Mouse (Mus musculus) ES-E14 (cell line): ENCODE data around the gene Sh3bp5l. TPM values are rescaled to one million over a fixed set of nuclear protein-coding genes. Genes with fewer than 3 reads are reported as not detected.

Experiments used
- DNase-seq: peaks from one replicate; pipeline ENCODE4 v3.0.0-alpha.2; 2013; ENCODE audit warnings: low read depth, low spot score
- H3K27ac ChIP-seq: 2 replicates; pipeline ENCODE4 v1.5.1; 2012; ENCODE audit warnings: low read depth, mild to moderate bottlenecking, low read length, moderate library complexity, mixed read lengths; ENCODE audit not compliant: poor library complexity, insufficient read depth, severe bottlenecking
- H3K36me3 ChIP-seq: 2 replicates; pipeline ENCODE4 v1.6.1; 2012; ENCODE audit warnings: mild to moderate bottlenecking, low read length, moderate library complexity, mixed read lengths; ENCODE audit not compliant: control insufficient read depth, poor library complexity, insufficient read depth, severe bottlenecking
- H3K4me1 ChIP-seq, 2 experiments: fragments of 150-350 bp in 1 of 2; sonication (generic) in 1 of 2; 2 replicates each; pipeline ENCODE4 v1.6.1; 2012; ENCODE audit warnings: low read length in 2 of 2, mild to moderate bottlenecking in 1 of 2, mixed read lengths in 1 of 2; ENCODE audit not compliant: control insufficient read depth in 2 of 2, insufficient read depth in 2 of 2, poor library complexity in 1 of 2
- H3K4me3 ChIP-seq, 2 experiments: fragments of 150-350 bp in 1 of 2; sonication (generic) in 1 of 2; 2 replicates each; pipeline ENCODE4 v1.5.1; 2012; ENCODE audit warnings: low read length in 2 of 2, low read depth in 1 of 2, mild to moderate bottlenecking in 1 of 2, mixed read lengths in 1 of 2; ENCODE audit not compliant: insufficient read depth in 1 of 2, poor library complexity in 1 of 2, severe bottlenecking in 1 of 2
- H3K9ac ChIP-seq: 2 replicates; pipeline ENCODE4 v1.6.1; 2012; ENCODE audit warnings: low read depth, mild to moderate bottlenecking, low read length, mixed read lengths; ENCODE audit not compliant: poor library complexity, insufficient read depth, severe bottlenecking
- H3K9me3 ChIP-seq: fragments of 150-350 bp; sonication (generic); 2 replicates; pipeline ENCODE4 v1.6.1; 2012; ENCODE audit warnings: low read depth, mild to moderate bottlenecking, low read length; ENCODE audit not compliant: control insufficient read depth, insufficient read depth
- CHD2 ChIP-seq: IDR thresholded peaks from 2 replicates; pipeline ENCODE4 v1.6.1; 2014; ENCODE audit warnings: mild to moderate bottlenecking, low read depth, low read length, inconsistent platforms
- HCFC1 ChIP-seq: IDR thresholded peaks from 2 replicates; pipeline ENCODE4 v1.6.1; 2012; ENCODE audit warnings: low read length, inconsistent platforms, borderline replicate concordance; ENCODE audit not compliant: insufficient read depth
- MAFK ChIP-seq: IDR thresholded peaks from 2 replicates; pipeline ENCODE4 v1.6.1; 2014; ENCODE audit warnings: mild to moderate bottlenecking, low read depth, low read length, inconsistent platforms; ENCODE audit not compliant: insufficient read depth
- ZC3H11A ChIP-seq: IDR thresholded peaks from 2 replicates; pipeline ENCODE4 v1.6.1; 2012; ENCODE audit warnings: low read depth, mild to moderate bottlenecking, inconsistent platforms, low read length, borderline replicate concordance
- ZNF384 ChIP-seq: IDR thresholded peaks from 2 replicates; pipeline ENCODE4 v1.6.1; 2012; ENCODE audit warnings: low read depth, low read length, inconsistent platforms
- in situ Hi-C, 2 experiments: fragments of 600-800 bp; cut with MboI; formaldehyde crosslinking; loops; one replicate each; pipeline ENCODE4 v1.15.1; 2025; ENCODE audit warnings: low sequenced_read_pairs in 2 of 2, inconsistent platforms in 1 of 2; ENCODE audit not compliant: unreplicated experiment in 2 of 2
- total RNA-seq: library from RNA; depleted of rRNA; stranded (reverse); fragments of 300-350 nt; gene quantifications from 2 replicates; pipeline ENCODE4 v1.2.3, GENCODE M21; 2012

The Sh3bp5l gene
- total RNA-seq, 1 experiment = 28.9 TPM

GRCm38 (mm10) chr11:58334746-58335145, 4.2 kb downstream of the Sh3bp5l start:
- TF ChIP-seq MAFK (no peak), HCFC1 (no peak), ZC3H11A (no peak), CHD2 (no peak), ZNF384 (no peak)
- H3K36me3 ChIP-seq = peaks cover 19% of the 10 kb centered on the region
- peaks cover 0 to 2% of the 10 kb centered on the region in 2 experiments; a peak in 1 of 4 replicates for H3K4me1 ChIP-seq
- H3K9me3 ChIP-seq = no peaks in the 10 kb centered on the region
- in situ Hi-C loops = no loop called here
- DNase-seq = no peak
- no peak overlapping the region for H3K4me3 ChIP-seq
- no peak overlapping the region for H3K27ac ChIP-seq
- no peak overlapping the region for H3K9ac ChIP-seq

DNA sequence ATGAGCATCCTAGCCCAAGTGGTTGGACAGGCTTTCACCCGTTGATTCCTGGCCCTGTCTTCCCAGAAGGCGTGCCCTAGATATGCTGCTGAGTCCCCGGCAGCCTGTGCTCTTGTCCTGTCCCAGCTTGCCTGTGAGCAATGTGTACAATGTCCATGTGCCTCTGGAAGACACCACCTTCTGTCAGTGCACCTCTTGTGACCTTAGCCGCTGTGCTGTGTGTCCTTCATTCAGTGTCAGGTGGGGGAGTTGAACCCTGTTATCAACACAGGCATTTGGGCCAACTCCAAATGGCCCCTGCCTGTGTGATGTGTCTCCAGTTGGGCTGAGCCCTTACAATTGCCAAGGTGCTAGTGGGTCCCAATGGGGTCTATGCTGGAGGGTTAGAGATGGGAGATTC, 16.2 kb downstream of the Sh3bp5l start:
- no peak for DNase-seq
- no peaks in the 10 kb centered on the region for H3K9me3 ChIP-seq
- no peak for TF ChIP-seq MAFK
- TF ChIP-seq CHD2 = no peak
- TF ChIP-seq ZC3H11A = no peak
- no peak for TF ChIP-seq ZNF384
- TF ChIP-seq HCFC1 = no peak
- H3K4me3 ChIP-seq = no peak overlapping the region
- peaks cover 10% of the 10 kb centered on the region for H3K36me3 ChIP-seq
- H3K4me1 ChIP-seq = peaks cover 0 to 1% of the 10 kb centered on the region in 2 experiments; a peak in 1 of 4 replicates
- no peak overlapping the region for H3K9ac ChIP-seq
- in situ Hi-C loops = no loop called here
- H3K27ac ChIP-seq = no peak overlapping the region

DNA sequence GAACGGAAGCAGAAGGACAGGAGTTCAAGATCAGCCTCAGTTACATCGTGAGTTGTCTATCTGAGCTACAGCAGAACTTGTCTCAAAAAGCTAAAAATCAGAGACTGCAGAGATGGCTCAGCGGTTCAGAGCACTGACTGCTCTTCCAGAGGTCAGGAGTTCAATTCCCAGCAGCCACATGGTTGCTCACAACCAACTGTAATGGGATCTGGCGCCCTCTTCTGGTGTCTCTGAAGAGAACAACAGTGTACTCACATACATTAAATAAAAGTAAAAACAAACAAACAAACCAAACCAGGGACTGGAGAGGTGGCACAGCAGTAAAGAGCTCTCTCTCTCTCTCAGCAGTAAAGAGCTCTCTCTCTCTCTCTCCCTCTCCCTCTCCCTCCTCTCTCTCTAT, 20.1 kb downstream of the Sh3bp5l start:
- in situ Hi-C loops = no loop called here

DNA sequence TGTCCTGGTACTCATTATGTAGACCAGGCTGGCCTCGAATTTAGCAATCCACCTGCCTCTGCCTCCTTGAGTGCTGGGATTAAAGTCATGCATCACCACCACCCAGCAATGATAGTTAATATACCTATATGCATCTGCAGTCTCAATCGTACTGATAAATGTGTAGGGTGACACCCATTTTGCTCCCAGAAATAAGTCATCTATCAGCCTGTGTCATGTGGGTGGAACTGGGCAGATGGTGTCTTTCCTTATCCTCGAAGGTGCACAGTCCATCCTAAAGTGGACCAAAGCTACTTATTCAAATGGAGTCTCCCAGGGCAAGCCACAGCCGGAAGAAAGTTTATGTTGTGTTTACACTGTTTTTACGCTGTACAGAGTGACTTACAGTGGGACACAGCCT, 20.7 kb downstream of the Sh3bp5l start:
- peaks cover 2% of the 10 kb centered on the region; the same call in 1 of the 2 replicates for H3K36me3 ChIP-seq

More for the DNA sequence above, 20.1 kb downstream of the Sh3bp5l start:
- Histone ChIP-seq H3K9me3 (no peaks in the 10 kb centered on the region), H3K4me1 (no peaks in the 10 kb centered on the region), H3K4me3 (no peak overlapping the region), H3K9ac (no peak overlapping the region), H3K27ac (no peak overlapping the region), H3K36me3 (peaks cover 7% of the 10 kb centered on the region; the same call in 1 of the 2 replicates)
- DNase-seq = peak; percentile 31
- TF ChIP-seq ZC3H11A (0 out of 2 replicates have a peak, but pooled peaks have one; percentile 1), CHD2 (no peak)

More for the DNA sequence above, 20.7 kb downstream of the Sh3bp5l start:
- Histone ChIP-seq H3K9ac (no peak overlapping the region), H3K4me3 (no peak overlapping the region), H3K9me3 (no peaks in the 10 kb centered on the region), H3K27ac (no peak overlapping the region), H3K4me1 (no peaks in the 10 kb centered on the region)
- in situ Hi-C loops = no loop called here
- TF ChIP-seq ZC3H11A = no peak
- TF ChIP-seq HCFC1 = no peak
- TF ChIP-seq MAFK = no peak
- no peak for TF ChIP-seq ZNF384
- no peak for TF ChIP-seq CHD2
- no peak for DNase-seq
